Mouse (Mus musculus) spleen, postnatal 0 days (tissue): ENCODE data around the gene Hps1. TPM values are rescaled to one million over a fixed set of nuclear protein-coding genes. Genes with fewer than 3 reads are reported as not detected.

Source experiments
- polyA plus RNA-seq: library from polyadenylated mRNA; unstranded; fragments of >200 nt; fragmentation: Nextera tagmentation; extraction: Ambion mirVana; gene quantifications from 2 replicates; pipeline ENCODE4 v1.2.1, GENCODE M21; 2015

Gene Hps1
- polyA plus RNA-seq: 10.7 and 11.6 TPM in 2 replicates

GRCm38 (mm10) chr19:42779531-42780155 is at the start of gene Hps1:
Hps1 (minus strand) TSS chr19:42779978.

GRCm38 (mm10) chr19:42752363-42752931 is 27.3 kb downstream of the Hps1 start, which contains the start of gene Pyroxd2:
Pyroxd2 (minus strand) TSS chr19:42752775.

Other genes with a start within 250 kb of the Hps1 start
- 0.39 and 0.40 TPM in 2 replicates for gene Loxl4, start 167.2 kb downstream of the Hps1 start, polyA plus RNA-seq
- gene Pyroxd2, start 27.2 kb downstream of the Hps1 start, polyA plus RNA-seq: 2.7 and 3.0 TPM in 2 replicates